Mouse (Mus musculus) spleen, adult 2 months (tissue): ENCODE measurements around the gene Ehf.

Experiments used
- CTCF ChIP-seq: fragments of 200-500 bp; IDR thresholded peaks from 2 replicates; pipeline ENCODE4 v1.5.1; 2011; ENCODE audit warnings: mild to moderate bottlenecking, inconsistent platforms; ENCODE audit not compliant: insufficient read depth, insufficient read length, insufficient replicate concordance; ENCODE audit errors: extremely low read depth
- POLR2A ChIP-seq: fragments of 200-500 bp; IDR thresholded peaks from 2 replicates; pipeline ENCODE4 v1.6.1; 2011; ENCODE audit warnings: low read depth, low read length, inconsistent platforms

DNA sequence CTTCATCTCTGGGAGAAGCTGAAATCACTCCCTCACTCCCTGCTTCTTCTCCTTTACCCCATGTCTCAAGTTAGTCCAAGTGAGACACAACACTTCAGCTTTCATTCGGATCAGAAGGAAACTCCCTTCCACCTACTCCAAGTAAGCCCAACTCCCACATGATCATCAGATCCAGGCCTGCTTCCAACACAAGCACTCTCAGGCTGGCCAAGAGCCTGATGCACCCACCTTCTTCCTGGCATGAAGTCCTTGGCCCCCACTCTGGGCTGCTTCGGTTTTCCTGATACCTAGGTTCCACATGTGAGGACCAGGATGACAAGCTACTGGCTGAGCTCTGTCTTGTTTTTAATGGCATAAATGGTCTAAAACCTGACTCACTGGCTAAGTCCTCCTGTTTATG lies 28.3 kb downstream of the Ehf start:
- TF ChIP-seq POLR2A (no peak), CTCF (no peak)
